Mouse (Mus musculus) forebrain, embryonic 13.5 days (tissue): ENCODE results near the gene 4930544D05Rik. TPM values are rescaled to one million over a fixed set of nuclear protein-coding genes. Genes with fewer than 3 reads are reported as not detected.

Experiments used
- ATAC-seq: fragments of 200-750 bp; cut with Nextera tagmentation; 2 replicates; pipeline ENCODE4 v1.8.0; 2017
- H3K27ac ChIP-seq: fragments of 300-500 bp; sonication (generic); 2 replicates; pipeline ENCODE4 v1.5.1; 2015; ENCODE audit warnings: inconsistent platforms, mild to moderate bottlenecking, moderate library complexity
- H3K27me3 ChIP-seq: fragments of 300-500 bp; sonication (generic); 2 replicates; pipeline ENCODE4 v1.6.1; 2015; ENCODE audit warnings: mild to moderate bottlenecking, inconsistent platforms
- H3K36me3 ChIP-seq: fragments of 300-500 bp; sonication (generic); 2 replicates; pipeline ENCODE4 v1.6.1; 2015; ENCODE audit warnings: mild to moderate bottlenecking, inconsistent platforms; ENCODE audit not compliant: poor library complexity, severe bottlenecking
- H3K4me1 ChIP-seq: fragments of 300-500 bp; sonication (generic); 2 replicates; pipeline ENCODE4 v1.6.1; 2015; ENCODE audit warnings: inconsistent platforms
- H3K4me2 ChIP-seq: fragments of 300-500 bp; sonication (generic); 2 replicates; pipeline ENCODE4 v1.6.1; 2015; ENCODE audit warnings: inconsistent platforms, mild to moderate bottlenecking, moderate library complexity
- H3K4me3 ChIP-seq: fragments of 300-500 bp; sonication (generic); 2 replicates; pipeline ENCODE4 v1.5.1; 2015; ENCODE audit warnings: mild to moderate bottlenecking, inconsistent platforms
- H3K9ac ChIP-seq: fragments of 300-500 bp; sonication (generic); 2 replicates; pipeline ENCODE4 v1.6.1; 2015; ENCODE audit warnings: mild to moderate bottlenecking, inconsistent platforms
- H3K9me3 ChIP-seq: fragments of 300-500 bp; sonication (generic); replicated peaks from 2 replicates; pipeline ENCODE4 v1.6.1; 2016; ENCODE audit warnings: inconsistent platforms
- WGBS: fragments of 180-500 bp; shearing (Covaris S2); methylation state at CpG from one replicate; pipeline ENCODE4 v1.1.7; 2015; 5-methylcytosine and 5-hydroxymethylcytosine counted together
- polyA plus RNA-seq: library from polyadenylated mRNA; unstranded; fragments of >200 nt; fragmentation: Nextera tagmentation; extraction: Ambion mirVana; gene quantifications from 2 replicates; pipeline ENCODE4 v1.2.1, GENCODE M21; 2015

Gene 4930544D05Rik
- polyA plus RNA-seq, 1 experiment from 2014 or later, result not detected

DNA sequence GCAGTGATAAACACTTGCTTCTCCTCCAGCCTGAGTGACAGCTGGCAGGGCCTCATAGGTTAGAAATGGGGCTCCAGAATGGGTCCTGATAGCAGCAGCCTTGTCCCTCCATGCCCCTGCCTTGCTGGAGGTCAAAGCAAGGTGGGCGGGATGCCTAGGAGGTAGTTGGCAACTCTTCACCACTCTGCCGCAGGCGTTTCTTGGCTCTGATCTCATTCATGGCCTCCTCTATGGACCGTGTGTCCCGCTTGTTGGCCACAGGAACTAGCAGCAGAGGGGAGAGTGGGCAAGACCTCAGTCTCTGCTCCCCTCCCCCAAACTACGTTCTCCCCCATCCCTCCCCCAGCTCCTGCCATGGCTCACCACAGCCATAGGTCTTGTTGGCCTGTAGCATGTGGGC is 48.3 kb downstream of the 4930544D05Rik start:
- no peak overlapping the region for H3K9ac ChIP-seq
- no peak overlapping the region for H3K4me3 ChIP-seq
- H3K4me2 ChIP-seq, result no peak overlapping the region

DNA sequence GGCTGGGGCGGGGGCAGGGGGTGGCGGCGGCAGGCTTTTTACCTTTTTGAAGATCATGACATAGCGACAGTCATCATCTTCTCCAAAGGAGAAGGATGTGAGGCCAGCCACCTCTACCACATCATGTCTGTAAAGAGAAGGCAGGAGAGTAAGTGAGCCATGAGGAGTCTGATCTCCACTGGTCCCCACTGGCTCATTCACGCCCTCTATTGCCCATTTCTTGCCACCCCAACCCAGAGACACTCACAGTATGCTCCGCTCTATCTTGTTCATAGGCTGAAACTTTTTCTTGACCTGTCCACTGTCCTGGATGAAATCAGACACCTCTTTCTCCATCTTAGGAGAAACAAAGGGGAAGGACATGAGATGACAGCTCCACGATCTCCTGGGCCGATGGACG is 49.1 kb downstream of the 4930544D05Rik start:
- Histone ChIP-seq H3K9me3 (no peaks in the 10 kb centered on the region), H3K9ac (no peak overlapping the region), H3K27ac (no peak overlapping the region), H3K4me2 (no peak overlapping the region), H3K4me3 (no peak overlapping the region), H3K4me1 (peaks cover 18% of the 10 kb centered on the region), H3K27me3 (no peaks in the 10 kb centered on the region), H3K36me3 (peaks cover 63% of the 10 kb centered on the region)
- 99% methylated on average over 9 of the region's 9 CpGs for WGBS
- no peak for ATAC-seq

More for the DNA sequence above, 48.3 kb downstream of the 4930544D05Rik start:
- Histone ChIP-seq H3K9me3 (no peaks in the 10 kb centered on the region), H3K27me3 (no peaks in the 10 kb centered on the region), H3K4me1 (peaks cover 18% of the 10 kb centered on the region), H3K36me3 (peaks cover 66% of the 10 kb centered on the region), H3K27ac (no peak overlapping the region)
- ATAC-seq, result no peak
- WGBS, result 94% methylated on average over 6 of the region's 6 CpGs

Other genes starting within 250 kb of the 4930544D05Rik start
- gene Pelp1, start 205.8 kb upstream of the 4930544D05Rik start, polyA plus RNA-seq, result 32.0 and 36.3 TPM in 2 replicates
- 33.0 and 33.2 TPM in 2 replicates for gene Arrb2, start 183.2 kb upstream of the 4930544D05Rik start, polyA plus RNA-seq
- gene Med11, start 163.9 kb upstream of the 4930544D05Rik start, polyA plus RNA-seq, result 36.6 and 40.8 TPM in 2 replicates
- gene Zmynd15, start 156.4 kb upstream of the 4930544D05Rik start, polyA plus RNA-seq, result 0.37 and 0.58 TPM in 2 replicates
- 0.71 and 0.83 TPM in 2 replicates for gene Cxcl16, start 155.9 kb upstream of the 4930544D05Rik start, polyA plus RNA-seq
- 0.17 and 0.30 TPM in 2 replicates for gene Tm4sf5, start 110.6 kb upstream of the 4930544D05Rik start, polyA plus RNA-seq
- gene Vmo1, start 101.2 kb upstream of the 4930544D05Rik start, polyA plus RNA-seq, result 0.57 TPM in 1 of 2 replicates, not detected in the other
- not detected in 2 replicates for gene Gltpd2, start 96.7 kb upstream of the 4930544D05Rik start, polyA plus RNA-seq
- 912 and 933 TPM in 2 replicates for gene Psmb6, start 90.5 kb upstream of the 4930544D05Rik start, polyA plus RNA-seq
- not detected in 2 replicates for gene Gm40193, start 82.9 kb upstream of the 4930544D05Rik start, polyA plus RNA-seq
- 2.9 and 4.6 TPM in 2 replicates for gene Pld2, start 75.8 kb upstream of the 4930544D05Rik start, polyA plus RNA-seq
- gene Mink1, start 53.0 kb upstream of the 4930544D05Rik start, polyA plus RNA-seq, result 10.6 and 11.2 TPM in 2 replicates
- gene Chrne, start 3.4 kb downstream of the 4930544D05Rik start, polyA plus RNA-seq, result not detected in 2 replicates
- gene Gp1ba, start 23.3 kb downstream of the 4930544D05Rik start, polyA plus RNA-seq, result 0.15 and 0.30 TPM in 2 replicates
- 108 and 119 TPM in 2 replicates for gene Rnf167, start 31.4 kb downstream of the 4930544D05Rik start, polyA plus RNA-seq
- 156 and 165 TPM in 2 replicates for gene Slc25a11, start 31.6 kb downstream of the 4930544D05Rik start, polyA plus RNA-seq
- gene Pfn1, start 38.8 kb downstream of the 4930544D05Rik start, polyA plus RNA-seq, result 919 and 977 TPM in 2 replicates
- 7.1 and 7.4 TPM in 2 replicates for gene Eno3, start 41.4 kb downstream of the 4930544D05Rik start, polyA plus RNA-seq
- 173 and 177 TPM in 2 replicates for gene Spag7, start 53.6 kb downstream of the 4930544D05Rik start, polyA plus RNA-seq
- gene Camta2, start 72.3 kb downstream of the 4930544D05Rik start, polyA plus RNA-seq, result 11.9 and 13.9 TPM in 2 replicates
- gene Inca1, start 84.3 kb downstream of the 4930544D05Rik start, polyA plus RNA-seq, result 0.87 and 0.89 TPM in 2 replicates
- 1.3 and 1.5 TPM in 2 replicates for gene Kif1c, start 84.7 kb downstream of the 4930544D05Rik start, polyA plus RNA-seq
- 11.5 and 13.4 TPM in 2 replicates for gene Zfp3, start 148.4 kb downstream of the 4930544D05Rik start, polyA plus RNA-seq
- gene Scimp, start 196.7 kb downstream of the 4930544D05Rik start, polyA plus RNA-seq, result not detected in 2 replicates
- gene Rabep1, start 228.9 kb downstream of the 4930544D05Rik start, polyA plus RNA-seq, result 66.6 and 69.6 TPM in 2 replicates